Mouse (Mus musculus): ENCODE data around the gene Lat. TPM values are rescaled to one million over a fixed set of nuclear protein-coding genes. Genes with fewer than 3 reads are reported as not detected.
"Not testable (repeated sequence)": the region's sequence is repeated elsewhere in the genome, so short reads cannot be mapped to it uniquely, and the experiment has no call there.

Lat gene
- polyA plus RNA-seq, 1 experiment from 2014 or later: 2.9 TPM

GRCm38 (mm10) chr7:126332691-126333090 is 36.7 kb downstream of the Lat start:
- WGBS: 73% methylated on average over 3 of the region's 3 CpGs
- no peaks in the 10 kb centered on the region for H3K27me3 ChIP-seq
- H3K27ac ChIP-seq: no peak overlapping the region
- no peak overlapping the region for H3K9ac ChIP-seq (replicated peaks)
- no peak for ATAC-seq (ENCODE audit: insufficient number of reproducible peaks, insufficient read depth, low FRiP score, low TSS enrichment, low read depth)
- H3K36me3 ChIP-seq: no peaks in the 10 kb centered on the region
- H3K4me3 ChIP-seq (replicated peaks): no peak overlapping the region
- no peaks in the 10 kb centered on the region; the same call in 1 of the 2 replicates for H3K9me3 ChIP-seq
- H3K4me1 ChIP-seq (replicated peaks): no peaks in the 10 kb centered on the region
- no peak overlapping the region for H3K4me2 ChIP-seq

DNA sequence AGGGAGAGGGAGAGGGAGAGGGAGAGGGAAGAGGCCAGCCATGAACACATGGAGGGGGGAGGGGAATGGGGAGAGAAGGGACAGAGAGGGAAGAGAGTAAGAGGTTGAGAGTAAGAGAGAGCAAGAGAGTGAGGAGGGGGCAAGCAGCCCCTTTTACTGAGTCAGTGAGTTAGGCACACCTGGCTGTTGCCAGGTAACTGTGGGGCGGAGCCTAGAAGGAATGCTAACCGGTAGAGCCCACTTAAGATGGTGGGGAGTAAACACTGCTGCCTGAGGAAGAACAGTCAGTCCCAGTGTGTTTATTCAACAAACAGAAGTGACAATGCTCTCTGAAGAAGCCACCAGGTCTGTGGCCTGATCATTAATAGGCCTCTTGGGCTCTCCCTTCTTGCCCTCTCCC is 38.7 kb downstream of the Lat start:
- no peaks in the 10 kb centered on the region; the same call in 1 of the 2 replicates for H3K9me3 ChIP-seq
- ATAC-seq (ENCODE audit: insufficient number of reproducible peaks, insufficient read depth, low FRiP score, low TSS enrichment, low read depth): no peak
- no peak overlapping the region for H3K4me3 ChIP-seq (replicated peaks)

DNA sequence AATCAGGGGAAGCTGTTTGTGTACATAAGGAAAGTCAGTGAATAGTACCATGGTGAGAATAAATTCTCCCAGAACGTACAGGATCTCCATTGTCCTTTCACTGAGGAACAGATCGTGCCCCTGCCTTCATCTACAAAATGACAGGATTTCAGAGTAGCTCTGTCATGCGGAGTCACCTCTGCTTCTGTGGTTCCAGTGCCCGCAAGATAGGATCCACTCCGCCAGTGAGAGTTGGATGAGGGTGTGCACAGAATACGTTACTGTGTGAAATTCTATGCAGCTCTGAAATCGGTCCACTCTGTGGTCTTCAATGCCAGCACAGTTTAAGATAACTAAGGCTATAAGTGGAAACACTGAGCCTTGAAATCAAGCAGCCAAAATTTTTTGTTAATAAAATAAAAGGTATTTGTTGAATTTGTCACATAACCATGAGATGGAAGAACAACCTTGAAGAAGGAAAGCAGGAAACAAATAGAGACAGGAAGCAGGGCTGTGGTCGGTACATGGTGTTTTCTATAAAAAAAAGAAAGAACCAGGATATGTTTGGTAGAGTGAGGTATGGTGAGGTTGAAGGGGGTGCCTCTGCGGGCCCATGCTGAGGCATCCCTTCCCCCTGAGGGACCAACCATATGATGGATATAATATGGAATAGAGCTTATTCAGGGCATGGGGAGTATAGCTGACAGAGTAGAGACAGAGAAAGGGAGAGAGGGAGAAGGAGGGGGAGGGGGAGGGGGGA is 39.3 kb downstream of the Lat start:
- H3K4me2 ChIP-seq: no peak overlapping the region
- no peak overlapping the region for H3K9ac ChIP-seq (replicated peaks)
- H3K4me1 ChIP-seq (replicated peaks): no peaks in the 10 kb centered on the region
- H3K27ac ChIP-seq: no peak overlapping the region
- no peaks in the 10 kb centered on the region for H3K36me3 ChIP-seq
- no peak overlapping the region for H3K4me3 ChIP-seq (replicated peaks)
- H3K27me3 ChIP-seq: peaks cover 7% of the 10 kb centered on the region
- H3K9me3 ChIP-seq: no peaks in the 10 kb centered on the region; the same call in 1 of the 2 replicates
- 89% methylated on average over 9 of the region's 9 CpGs for WGBS
- no peak for ATAC-seq (ENCODE audit: insufficient number of reproducible peaks, insufficient read depth, low FRiP score, low TSS enrichment, low read depth)

More for the DNA sequence above, 38.7 kb downstream of the Lat start:
- H3K4me1 ChIP-seq (replicated peaks): no peaks in the 10 kb centered on the region
- no peak overlapping the region for H3K27ac ChIP-seq
- no peaks in the 10 kb centered on the region for H3K36me3 ChIP-seq
- 43% methylated on average over 2 of the region's 2 CpGs for WGBS
- H3K9ac ChIP-seq (replicated peaks): no peak overlapping the region
- H3K27me3 ChIP-seq: peaks cover 4% of the 10 kb centered on the region
- no peak overlapping the region for H3K4me2 ChIP-seq

- H3K27me3 ChIP-seq: peaks cover 17% of the 10 kb centered on the region
- not testable (repeated sequence) for H3K9ac ChIP-seq (replicated peaks); ATAC-seq (ENCODE audit: insufficient number of reproducible peaks, insufficient read depth, low FRiP score, low TSS enrichment, low read depth); H3K9me3 ChIP-seq; H3K36me3 ChIP-seq; H3K4me1 ChIP-seq (replicated peaks); H3K27ac ChIP-seq; H3K4me3 ChIP-seq (replicated peaks); H3K4me2 ChIP-seq
- 96% methylated on average over 5 of the region's 6 CpGs for WGBS
These were observed 40.5 kb downstream of the Lat start for GRCm38 (mm10) chr7:126328848-126329247.

DNA sequence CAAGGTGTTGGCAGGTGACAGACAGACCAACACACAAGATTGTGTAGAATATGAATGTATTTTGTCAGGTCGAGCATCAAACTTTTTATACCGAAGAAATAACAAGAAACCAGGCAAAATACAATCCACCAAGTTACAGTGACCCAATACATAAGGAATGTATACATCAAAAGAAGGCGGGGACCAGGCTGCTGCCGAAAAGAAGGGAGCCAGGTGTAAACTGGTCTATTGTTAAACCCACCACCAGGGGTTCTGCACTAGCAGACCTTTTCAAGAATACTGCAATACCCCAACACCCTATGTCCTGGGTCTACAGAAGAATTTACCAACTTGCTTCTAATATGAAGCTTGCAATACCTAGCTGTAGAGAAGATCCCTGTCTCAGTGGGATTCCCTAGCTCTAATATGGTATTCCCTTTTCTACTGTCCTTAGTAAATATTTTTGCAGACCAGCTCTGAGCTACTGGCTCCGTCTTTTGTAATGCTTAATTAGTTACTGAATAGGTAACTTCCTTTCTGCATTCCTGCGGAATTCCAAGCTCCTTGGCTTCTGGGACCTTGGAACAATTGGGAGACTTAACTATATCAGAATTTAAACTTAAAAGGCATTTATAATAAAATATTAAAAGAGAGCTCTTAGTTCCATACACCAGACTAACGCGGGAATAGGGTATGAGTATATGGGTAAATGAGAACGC is 43.6 kb downstream of the Lat start:
- H3K36me3 ChIP-seq; H3K9me3 ChIP-seq; H3K4me1 ChIP-seq (replicated peaks); H3K9ac ChIP-seq (replicated peaks); H3K4me2 ChIP-seq; ATAC-seq (ENCODE audit: insufficient number of reproducible peaks, insufficient read depth, low FRiP score, low TSS enrichment, low read depth); H3K4me3 ChIP-seq (replicated peaks); H3K27ac ChIP-seq: not testable (repeated sequence)
- H3K27me3 ChIP-seq: peaks cover 17% of the 10 kb centered on the region
- WGBS: 25% methylated on average over 9 of the region's 9 CpGs

- H3K4me3 ChIP-seq (replicated peaks): no peak overlapping the region
- no peak for ATAC-seq (ENCODE audit: insufficient number of reproducible peaks, insufficient read depth, low FRiP score, low TSS enrichment, low read depth)
- no peak overlapping the region for H3K4me2 ChIP-seq
- H3K27ac ChIP-seq: no peak overlapping the region
- no peak overlapping the region for H3K9ac ChIP-seq (replicated peaks)
- 36% methylated on average over 3 of the region's 3 CpGs for WGBS
- no peaks in the 10 kb centered on the region for H3K36me3 ChIP-seq
- H3K27me3 ChIP-seq: peaks cover 17% of the 10 kb centered on the region
- 0 out of 2 replicates have a peak, but pooled peaks cover 2% of the 10 kb centered on the region for H3K9me3 ChIP-seq
- H3K4me1 ChIP-seq (replicated peaks): no peaks in the 10 kb centered on the region
These were observed 44.6 kb downstream of the Lat start for GRCm38 (mm10) chr7:126324791-126325190.

GRCm38 (mm10) chr7:126323729-126324128 is 45.6 kb downstream of the Lat start:
- Histone ChIP-seq H3K9me3 (0 out of 2 replicates have a peak, but pooled peaks cover 2% of the 10 kb centered on the region), H3K9ac (replicated peaks) (no peak overlapping the region), H3K27me3 (peaks cover 17% of the 10 kb centered on the region), H3K36me3 (no peaks in the 10 kb centered on the region), H3K27ac (no peak overlapping the region), H3K4me2 (no peak overlapping the region), H3K4me1 (replicated peaks) (no peaks in the 10 kb centered on the region), H3K4me3 (replicated peaks) (no peak overlapping the region)
- 8% methylated on average over 11 of the region's 11 CpGs for WGBS
- ATAC-seq (ENCODE audit: insufficient number of reproducible peaks, insufficient read depth, low FRiP score, low TSS enrichment, low read depth): no peak

- Histone ChIP-seq H3K36me3 (no peaks in the 10 kb centered on the region), H3K4me3 (replicated peaks) (no peak overlapping the region), H3K4me2 (no peak overlapping the region), H3K9ac (replicated peaks) (no peak overlapping the region), H3K4me1 (replicated peaks) (no peaks in the 10 kb centered on the region), H3K27ac (no peak overlapping the region), H3K9me3 (no peaks in the 10 kb centered on the region), H3K27me3 (peaks cover 3% of the 10 kb centered on the region; the same call in 1 of the 2 replicates)
- ATAC-seq (ENCODE audit: insufficient number of reproducible peaks, insufficient read depth, low FRiP score, low TSS enrichment, low read depth): no peak
- 65% methylated on average over 8 of the region's 8 CpGs for WGBS
These were observed 55.1 kb downstream of the Lat start for GRCm38 (mm10) chr7:126314273-126314672.

Small RNAs within 50 kb of the gene (microRNA-seq; reads per million reads assigned to microRNA genes)
- gene Mir7058: not detected

Other genes with a start within 250 kb of the Lat start
- gene Xpo6, start 169.1 kb downstream of the Lat start, polyA plus RNA-seq (2016; fragmentation: Nextera tagmentation; extraction: Ambion mirVana): 63.6 and 72.8 TPM in 2 replicates
- 120 TPM in 2 replicates for gene Sbk1, start 97.0 kb downstream of the Lat start, polyA plus RNA-seq (2016; fragmentation: Nextera tagmentation; extraction: Ambion mirVana)
- gene Spns1, start 7.9 kb upstream of the Lat start, polyA plus RNA-seq (2016; fragmentation: Nextera tagmentation; extraction: Ambion mirVana): 57.2 and 58.8 TPM in 2 replicates
- 2.9 and 3.2 TPM in 2 replicates for gene Nfatc2ip, start 27.2 kb upstream of the Lat start, polyA plus RNA-seq (2016; fragmentation: Nextera tagmentation; extraction: Ambion mirVana)
- gene Cd19, start 45.3 kb upstream of the Lat start, polyA plus RNA-seq (2016; fragmentation: Nextera tagmentation; extraction: Ambion mirVana): not detected in 2 replicates
- gene Rabep2, start 59.2 kb upstream of the Lat start, polyA plus RNA-seq (2016; fragmentation: Nextera tagmentation; extraction: Ambion mirVana): 37.1 and 37.7 TPM in 2 replicates
- 52.5 and 54.1 TPM in 2 replicates for gene Atp2a1, start 93.5 kb upstream of the Lat start, polyA plus RNA-seq (2016; fragmentation: Nextera tagmentation; extraction: Ambion mirVana)
- gene Sh2b1, start 105.9 kb upstream of the Lat start, polyA plus RNA-seq (2016; fragmentation: Nextera tagmentation; extraction: Ambion mirVana): 57.8 and 59.9 TPM in 2 replicates
- gene Tufm, start 117.8 kb upstream of the Lat start, polyA plus RNA-seq (2016; fragmentation: Nextera tagmentation; extraction: Ambion mirVana): 137 and 140 TPM in 2 replicates
- 59.6 and 65.8 TPM in 2 replicates for gene Atxn2l, start 133.9 kb upstream of the Lat start, polyA plus RNA-seq (2016; fragmentation: Nextera tagmentation; extraction: Ambion mirVana)
- 202 and 205 TPM in 2 replicates for gene Eif3c, start 196.8 kb upstream of the Lat start, polyA plus RNA-seq (2016; fragmentation: Nextera tagmentation; extraction: Ambion mirVana)
- 0.56 and 0.90 TPM in 2 replicates for gene Apobr, start 215.4 kb upstream of the Lat start, polyA plus RNA-seq (2016; fragmentation: Nextera tagmentation; extraction: Ambion mirVana)
- 34.0 TPM in 2 replicates for gene Cln3, start 216.2 kb upstream of the Lat start, polyA plus RNA-seq (2016; fragmentation: Nextera tagmentation; extraction: Ambion mirVana)
- gene Il27, start 225.4 kb upstream of the Lat start, polyA plus RNA-seq (2016; fragmentation: Nextera tagmentation; extraction: Ambion mirVana): not detected in 2 replicates

Measured in limb, embryonic 12.5 days (tissue).